Mouse (Mus musculus): ENCODE data around the gene Aes.

GRCm38 (mm10) chr10:81546332-81546731, 13.0 kb upstream of the Aes start:
- no peak for TF ChIP-seq CTCF (IDR thresholded peaks at IDR 0.05; ENCODE audit: low read depth, low read length)
- no peak for TF ChIP-seq POLR2A (IDR thresholded peaks at IDR 0.05; ENCODE audit: borderline replicate concordance, low read depth, low read length)

Measured in bone marrow macrophage, adult 2 months (primary cell).